Mouse (Mus musculus): ENCODE data around the gene Ces5a. TPM values are rescaled to one million over a fixed set of nuclear protein-coding genes. Genes with fewer than 3 reads are reported as not detected.
"Not testable (repeated sequence)": the region's sequence is repeated elsewhere in the genome, so short reads cannot be mapped to it uniquely, and the experiment has no call there.

Ces5a gene
- total and polyA plus RNA-seq, 3 experiments: not detected

- H3K36me3 ChIP-seq (replicated peaks): no peaks in the 10 kb centered on the region
- no peaks in the 10 kb centered on the region for H3K27me3 ChIP-seq (ENCODE audit: insufficient read depth, low read length)
- H3K9me3 ChIP-seq (replicated peaks): peaks cover 30% of the 10 kb centered on the region
- H3K4me1 ChIP-seq (ENCODE audit: insufficient read depth, low read depth, low read length): no peaks in the 10 kb centered on the region
- no peak overlapping the region for H3K4me3 ChIP-seq (ENCODE audit: low read depth, low read length)
- DNase-seq (ENCODE audit: low spot score) (no peak), ATAC-seq (ENCODE audit: extremely low read depth, insufficient number of reproducible peaks, low FRiP score, poor library complexity, severe bottlenecking) (no peak)
- TF ChIP-seq TAL1 (conservative IDR thresholded peaks at IDR 0.05; ENCODE audit: low read depth, low read length): no peak
- TF ChIP-seq GATA1 (IDR thresholded peaks at IDR 0.05; ENCODE audit: borderline replicate concordance, low read length): no peak
- TF ChIP-seq POLR2AphosphoS5 (IDR thresholded peaks at IDR 0.05; ENCODE audit: insufficient replicate concordance, low read depth, low read length): no peak
- TF ChIP-seq CTCF (IDR thresholded peaks at IDR 0.05; ENCODE audit: low read depth, low read length): no peak
Measured at GRCm38 (mm10) chr8:93559696-93560095, 24.1 kb upstream of the Ces5a start.

DNA sequence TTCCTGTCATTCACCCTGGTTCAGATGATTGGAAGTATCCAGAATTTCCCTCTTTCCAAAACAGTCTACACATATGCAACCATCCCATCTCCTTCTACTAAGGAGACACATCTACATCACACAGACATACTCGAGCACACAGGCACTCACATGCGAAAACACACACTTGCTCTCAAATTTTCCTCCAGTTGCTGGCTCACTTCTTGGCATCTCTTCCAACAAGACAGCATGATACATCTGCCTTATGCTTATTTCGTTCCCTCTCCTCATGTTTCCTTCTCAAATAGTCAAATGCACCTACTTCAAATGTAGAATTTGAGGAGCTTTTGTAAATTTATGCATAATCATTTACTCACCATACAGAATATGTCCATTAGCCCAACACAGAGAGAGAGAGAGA, 33.0 kb downstream of the Ces5a start:
- Histone ChIP-seq H3K4me3 (ENCODE audit: low read depth, low read length) (no peak overlapping the region), H3K36me3 (replicated peaks) (no peaks in the 10 kb centered on the region), H3K9me3 (replicated peaks) (peaks cover 26% of the 10 kb centered on the region), H3K4me1 (ENCODE audit: insufficient read depth, low read depth, low read length) (no peaks in the 10 kb centered on the region), H3K27me3 (ENCODE audit: insufficient read depth, low read length) (no peaks in the 10 kb centered on the region)
- TF ChIP-seq TAL1 (conservative IDR thresholded peaks at IDR 0.05; ENCODE audit: low read depth, low read length) (no peak), CTCF (IDR thresholded peaks at IDR 0.05; ENCODE audit: low read depth, low read length) (no peak), GATA2 (IDR thresholded peaks at IDR 0.05; ENCODE audit: borderline replicate concordance, low read depth, low read length) (no peak), POLR2AphosphoS5 (IDR thresholded peaks at IDR 0.05; ENCODE audit: insufficient replicate concordance, low read depth, low read length) (no peak), GATA1 (IDR thresholded peaks at IDR 0.05; ENCODE audit: borderline replicate concordance, low read length) (no peak)
- DNase-seq (ENCODE audit: low spot score) (no peak), ATAC-seq (ENCODE audit: extremely low read depth, insufficient number of reproducible peaks, low FRiP score, poor library complexity, severe bottlenecking) (no peak)

DNA sequence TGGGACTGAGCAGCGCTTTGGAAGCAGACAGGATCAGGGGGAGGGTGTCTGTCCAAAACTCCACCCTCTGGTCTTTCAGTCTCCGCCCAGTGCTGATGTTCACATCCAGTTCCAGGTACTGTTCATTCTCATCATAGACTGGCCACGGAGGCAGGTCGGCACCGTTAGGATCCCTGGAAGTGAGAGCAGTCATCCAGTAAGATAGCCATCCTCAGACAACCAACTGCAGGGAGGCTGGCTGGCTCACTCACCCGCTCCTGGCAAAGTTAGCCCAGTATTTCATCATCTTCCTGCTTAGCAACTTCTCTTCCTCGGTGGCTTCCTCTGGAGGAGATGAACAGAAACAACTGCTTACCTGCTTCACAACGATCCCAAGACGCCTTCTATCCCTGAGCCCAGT, 36.2 kb downstream of the Ces5a start:
- H3K4me3 ChIP-seq (ENCODE audit: low read depth, low read length): no peak overlapping the region
- no peak for TF ChIP-seq CTCF (IDR thresholded peaks at IDR 0.05; ENCODE audit: low read depth, low read length)
- no peak for TF ChIP-seq GATA1 (IDR thresholded peaks at IDR 0.05; ENCODE audit: borderline replicate concordance, low read length)
- no peaks in the 10 kb centered on the region for H3K27me3 ChIP-seq (ENCODE audit: insufficient read depth, low read length)
- H3K4me1 ChIP-seq (ENCODE audit: insufficient read depth, low read depth, low read length): no peaks in the 10 kb centered on the region
- no peaks in the 10 kb centered on the region for H3K36me3 ChIP-seq (replicated peaks)
- H3K9me3 ChIP-seq (replicated peaks): peaks cover 38% of the 10 kb centered on the region
- DNase-seq (ENCODE audit: low spot score): no peak
- no peak for ATAC-seq (ENCODE audit: extremely low read depth, insufficient number of reproducible peaks, low FRiP score, poor library complexity, severe bottlenecking)

- Histone ChIP-seq H3K4me3 (ENCODE audit: low read depth, low read length) (no peak overlapping the region), H3K36me3 (replicated peaks) (no peaks in the 10 kb centered on the region), H3K27me3 (ENCODE audit: insufficient read depth, low read length) (no peaks in the 10 kb centered on the region), H3K4me1 (ENCODE audit: insufficient read depth, low read depth, low read length) (no peaks in the 10 kb centered on the region), H3K9me3 (replicated peaks) (peaks cover 44% of the 10 kb centered on the region)
- ATAC-seq (ENCODE audit: extremely low read depth, insufficient number of reproducible peaks, low FRiP score, poor library complexity, severe bottlenecking) (no peak), DNase-seq (ENCODE audit: low spot score) (no peak)
- TF ChIP-seq POLR2AphosphoS5 (IDR thresholded peaks at IDR 0.05; ENCODE audit: insufficient replicate concordance, low read depth, low read length): no peak
- TF ChIP-seq CTCF (IDR thresholded peaks at IDR 0.05; ENCODE audit: low read depth, low read length): no peak
- no peak for TF ChIP-seq GATA1 (IDR thresholded peaks at IDR 0.05; ENCODE audit: borderline replicate concordance, low read length)
- TF ChIP-seq TAL1 (conservative IDR thresholded peaks at IDR 0.05; ENCODE audit: low read depth, low read length): no peak
Measured at GRCm38 (mm10) chr8:93495330-93495729, 40.3 kb downstream of the Ces5a start.

GRCm38 (mm10) chr8:93488743-93489142, 46.9 kb downstream of the Ces5a start:
- Histone ChIP-seq H3K36me3 (replicated peaks) (no peaks in the 10 kb centered on the region), H3K9me3 (replicated peaks) (peaks cover 18% of the 10 kb centered on the region; the same call in 1 of the 2 replicates), H3K4me1 (ENCODE audit: insufficient read depth, low read depth, low read length) (no peaks in the 10 kb centered on the region), H3K4me3 (ENCODE audit: low read depth, low read length) (no peak overlapping the region), H3K27me3 (ENCODE audit: insufficient read depth, low read length) (no peaks in the 10 kb centered on the region)
- TF ChIP-seq POLR2AphosphoS5 (IDR thresholded peaks at IDR 0.05; ENCODE audit: insufficient replicate concordance, low read depth, low read length) (no peak), GATA1 (IDR thresholded peaks at IDR 0.05; ENCODE audit: borderline replicate concordance, low read length) (no peak), CTCF (IDR thresholded peaks at IDR 0.05; ENCODE audit: low read depth, low read length) (no peak), TAL1 (conservative IDR thresholded peaks at IDR 0.05; ENCODE audit: low read depth, low read length) (no peak), GATA2 (IDR thresholded peaks at IDR 0.05; ENCODE audit: borderline replicate concordance, low read depth, low read length) (no peak)
- ATAC-seq (ENCODE audit: extremely low read depth, insufficient number of reproducible peaks, low FRiP score, poor library complexity, severe bottlenecking): no peak
- no peak for DNase-seq (ENCODE audit: low spot score)

DNA sequence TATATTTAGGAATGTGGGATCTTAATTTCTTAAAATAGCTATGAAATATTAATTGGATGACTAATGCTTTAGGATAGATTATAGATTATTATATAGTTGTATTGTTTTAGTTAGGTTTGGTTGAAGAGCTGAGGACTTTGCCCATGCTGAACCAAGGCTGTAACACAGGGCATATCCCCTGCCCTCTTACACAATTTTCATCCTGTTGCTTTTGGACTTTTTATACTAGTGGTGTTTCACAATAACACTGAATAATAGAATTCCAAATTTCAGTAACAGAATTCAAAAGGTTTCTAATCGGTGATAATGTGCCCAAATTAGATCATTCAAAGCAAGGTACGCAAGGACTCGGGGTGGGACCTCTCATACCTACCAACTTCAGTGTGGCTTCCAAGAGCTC, 57.4 kb downstream of the Ces5a start:
- H3K4me1 ChIP-seq (ENCODE audit: insufficient read depth, low read depth, low read length): no peaks in the 10 kb centered on the region
- no peak overlapping the region for H3K4me3 ChIP-seq (ENCODE audit: low read depth, low read length)
- no peak for TF ChIP-seq GATA1 (IDR thresholded peaks at IDR 0.05; ENCODE audit: borderline replicate concordance, low read length)
- no peak for TF ChIP-seq CTCF (IDR thresholded peaks at IDR 0.05; ENCODE audit: low read depth, low read length)
- TF ChIP-seq GATA2 (IDR thresholded peaks at IDR 0.05; ENCODE audit: borderline replicate concordance, low read depth, low read length): no peak
- TF ChIP-seq TAL1 (conservative IDR thresholded peaks at IDR 0.05; ENCODE audit: low read depth, low read length): no peak
- TF ChIP-seq POLR2AphosphoS5 (IDR thresholded peaks at IDR 0.05; ENCODE audit: insufficient replicate concordance, low read depth, low read length): no peak
- no peak for ATAC-seq (ENCODE audit: extremely low read depth, insufficient number of reproducible peaks, low FRiP score, poor library complexity, severe bottlenecking)
- peaks cover 15% of the 10 kb centered on the region for H3K9me3 ChIP-seq (replicated peaks)
- H3K27me3 ChIP-seq (ENCODE audit: insufficient read depth, low read length): no peaks in the 10 kb centered on the region
- no peak for DNase-seq (ENCODE audit: low spot score)
- no peaks in the 10 kb centered on the region for H3K36me3 ChIP-seq (replicated peaks)

DNA sequence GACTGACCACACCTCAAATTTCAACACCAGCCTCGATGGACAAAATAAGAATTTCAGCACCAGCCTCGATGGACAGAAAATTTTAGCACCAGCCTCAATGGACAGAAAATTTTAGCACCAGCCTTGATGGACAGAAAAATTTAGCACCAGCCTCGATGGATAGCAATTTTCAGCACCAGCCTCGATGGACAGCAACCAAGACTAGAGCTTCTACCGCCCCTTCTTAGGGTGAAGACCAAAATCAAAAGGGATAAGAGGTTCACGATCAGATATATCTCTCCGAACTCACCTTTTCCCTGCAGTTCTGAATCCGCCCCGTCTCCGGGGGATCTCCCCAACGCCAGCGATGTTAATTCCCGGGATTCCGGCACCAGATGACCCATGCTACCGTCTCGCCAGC, 65.9 kb downstream of the Ces5a start:
- not testable (repeated sequence) for H3K4me1 ChIP-seq (ENCODE audit: insufficient read depth, low read depth, low read length); ATAC-seq (ENCODE audit: extremely low read depth, insufficient number of reproducible peaks, low FRiP score, poor library complexity, severe bottlenecking); H3K4me3 ChIP-seq (ENCODE audit: low read depth, low read length); H3K27me3 ChIP-seq (ENCODE audit: insufficient read depth, low read length); DNase-seq (ENCODE audit: low spot score); H3K36me3 ChIP-seq (replicated peaks)
- H3K9me3 ChIP-seq (replicated peaks): peaks cover 11% of the 10 kb centered on the region

Data from G1E (cell line).